Comparison of ENCODE assay signal across 18 mouse cellular contexts in the genomic region with DNA sequence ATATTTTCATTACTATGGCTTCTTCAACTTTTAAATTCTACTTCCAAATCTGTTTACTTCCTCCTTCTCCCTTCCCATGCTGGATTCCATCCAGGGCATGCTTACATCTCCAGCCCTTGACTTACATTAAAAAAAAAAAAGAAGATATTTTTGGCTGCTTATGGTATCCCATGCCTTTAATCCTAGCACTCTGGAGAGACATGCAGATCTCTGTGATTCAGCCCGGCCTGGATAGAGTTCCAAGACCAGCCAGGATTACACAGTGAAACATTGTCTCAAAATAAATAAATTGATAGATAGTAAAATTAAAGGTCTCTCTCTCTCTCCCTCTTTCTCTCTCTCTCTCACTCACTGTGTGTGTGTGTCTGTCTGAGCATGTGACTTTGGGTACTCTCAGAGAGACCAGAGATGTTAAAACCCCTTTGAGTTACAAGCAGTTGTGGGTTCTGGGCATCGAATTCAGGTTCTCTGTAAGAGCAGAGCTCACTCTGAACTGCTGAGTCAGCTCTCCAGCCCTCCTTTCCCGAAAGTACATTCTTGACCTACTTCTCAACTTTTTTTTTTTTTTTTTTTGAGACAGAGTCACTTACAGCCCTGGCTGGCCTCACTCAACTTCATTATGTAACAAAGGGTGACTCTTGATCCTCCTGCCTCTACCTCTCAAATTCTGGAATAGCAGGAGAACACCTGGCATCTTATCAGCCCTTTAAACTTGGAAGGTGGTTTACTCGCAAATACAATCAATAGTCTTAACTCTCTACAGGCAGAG. TPM values are rescaled to one million over a fixed set of nuclear protein-coding genes. Genes with fewer than 3 reads are reported as not detected.
DNase-seq lines count a peak whose midpoint lies in the region; ATAC-seq and TF ChIP-seq lines count a peak whose summit lies in the region.
"Had no signal": no experiment of that assay in that cellular context is flagged by ENCODE, and none has a peak within 500 bp of the region (broad histone marks: within the 10 kb centered on the region; RNA-seq: fewer than 3 reads in every experiment).

No protein-coding gene starts in this region.

- H3K36me3 ChIP-seq in lung, embryonic 14.5 days (ENCODE audit: insufficient read depth), result no peaks in the 10 kb centered on the region
- no peaks in the 10 kb centered on the region for H3K36me3 ChIP-seq in midbrain, embryonic 10.5 days
- H3K36me3 ChIP-seq: G1E; midbrain, embryonic 12.5 days had no signal

- WGBS in lung, embryonic 14.5 days, result 32% methylated on average over 4 of the region's 4 CpGs
- WGBS in midbrain, embryonic 10.5 days, result 78% methylated on average over 4 of the region's 4 CpGs

- no peak overlapping the region for H3K9ac ChIP-seq in lung, embryonic 14.5 days
- H3K9ac ChIP-seq: liver, embryonic 14.5 days; midbrain, embryonic 12.5 days had no signal

- no peaks in the 10 kb centered on the region for H3K27me3 ChIP-seq in lung, embryonic 14.5 days (ENCODE audit: insufficient read depth, low read length)
- no peaks in the 10 kb centered on the region for H3K27me3 ChIP-seq in midbrain, embryonic 10.5 days (ENCODE audit: low read depth, poor library complexity, severe bottlenecking)
- H3K27me3 ChIP-seq: midbrain, embryonic 12.5 days had no signal

- no peak overlapping the region for H3K27ac ChIP-seq in lung, embryonic 14.5 days (ENCODE audit: low read depth)
- H3K27ac ChIP-seq in midbrain, embryonic 10.5 days (replicated peaks), result no peak overlapping the region
- H3K27ac ChIP-seq: liver, embryonic 14.5 days; midbrain, embryonic 12.5 days had no signal

- no peaks in the 10 kb centered on the region for H3K4me1 ChIP-seq in lung, embryonic 14.5 days (ENCODE audit: insufficient read depth)
- H3K4me1 ChIP-seq in midbrain, embryonic 10.5 days, result no peaks in the 10 kb centered on the region
- H3K4me1 ChIP-seq: midbrain, embryonic 12.5 days had no signal

- no peak for ATAC-seq in lung, embryonic 14.5 days (ENCODE audit: insufficient read depth)
- ATAC-seq: activated CD4-positive, CD25-positive, alpha-beta regulatory T cell, adult 4 months had no signal

- H3K4me3 ChIP-seq in lung, embryonic 14.5 days (ENCODE audit: low read depth, low read length), result no peak overlapping the region
- H3K4me3 ChIP-seq in midbrain, embryonic 10.5 days, result no peak overlapping the region
- H3K4me3 ChIP-seq: midbrain, embryonic 12.5 days had no signal

- H3K9me3 ChIP-seq in lung, embryonic 14.5 days (ENCODE audit: low read depth, low read length), result no peaks in the 10 kb centered on the region
- H3K9me3 ChIP-seq in midbrain, embryonic 10.5 days (replicated peaks), result no peaks in the 10 kb centered on the region
- H3K9me3 ChIP-seq: G1E; midbrain, embryonic 12.5 days had no signal

- intact Hi-C loops in gastrocnemius, postnatal 14 days (cut with DNase I; ENCODE audit: low total_unique reads), result no loop called here

- TF ChIP-seq CTCF in lung, embryonic 14.5 days (IDR thresholded peaks at IDR 0.05; ENCODE audit: low read depth), result no peak

- peak; percentile 8 for DNase-seq in gastrocnemius, postnatal 14 days
- no peak for DNase-seq in gastrocnemius, postnatal 10 days
- peak; percentile 2 for DNase-seq in retina, embryonic 14.5 days (ENCODE audit: low spot score)
- DNase-seq in retina, postnatal 1 day, result no peak
- peak; percentile 49 for DNase-seq in lung, embryonic 14.5 days
- no peak for DNase-seq in testis, postnatal 14 days (ENCODE audit: low spot score)
- no peak for DNase-seq in embryo, embryonic 9.5 days (ENCODE audit: extremely low spot score)
- no peak for DNase-seq in midbrain, embryonic 10.5 days (ENCODE audit: low spot score)
- DNase-seq: heart, adult 18-20 months; heart, postnatal 10 days; left cerebral cortex, postnatal 4 days; thymus, adult 18-20 months had no signal

- H3K4me2 ChIP-seq in lung, embryonic 14.5 days, result no peak overlapping the region
- H3K4me2 ChIP-seq: midbrain, embryonic 12.5 days had no signal

RNA-seq across cellular contexts. Expression of a gene that starts 46.6 kb away (rescaled TPM):
- 10 to 100 TPM in 1 of 2 experiments, 1 to 10 TPM in 1; 9.9 to 10.4 TPM for total RNA-seq in gastrocnemius, postnatal 14 days (2021)
- 10 to 100 TPM; 15.2 to 15.4 TPM for total RNA-seq in gastrocnemius, postnatal 10 days (2021)
- polyA plus RNA-seq in lung, embryonic 14.5 days (2014; fragmentation: Nextera tagmentation; extraction: Ambion mirVana), result 126 and 127 TPM in 2 replicates
- 133 and 150 TPM in 2 replicates for polyA plus RNA-seq in midbrain, embryonic 10.5 days (2016; fragmentation: Nextera tagmentation; extraction: Ambion mirVana)

RNA-seq across cellular contexts. Expression of a gene that starts 48.4 kb away (rescaled TPM):
- under 1 TPM in 1 of 2 experiments, not detected in 1; 0.33 TPM for total RNA-seq in gastrocnemius, postnatal 14 days (2021)
- total RNA-seq in gastrocnemius, postnatal 10 days (2021), result under 1 TPM; 0.21 to 0.56 TPM
- 2.5 and 3.8 TPM in 2 replicates for polyA plus RNA-seq in lung, embryonic 14.5 days (2014; fragmentation: Nextera tagmentation; extraction: Ambion mirVana)
- 9.0 and 9.1 TPM in 2 replicates for polyA plus RNA-seq in midbrain, embryonic 10.5 days (2016; fragmentation: Nextera tagmentation; extraction: Ambion mirVana)
- polyA plus RNA-seq: G1E had no signal

RNA-seq across cellular contexts. Expression of a gene that starts 55.3 kb away (rescaled TPM):
- total RNA-seq in gastrocnemius, postnatal 14 days (2021), result 1 to 10 TPM; 4.1 to 4.8 TPM
- 1 to 10 TPM; 3.8 to 5.5 TPM for total RNA-seq in gastrocnemius, postnatal 10 days (2021)
- polyA plus RNA-seq in lung, embryonic 14.5 days (2014; fragmentation: Nextera tagmentation; extraction: Ambion mirVana), result 34.7 and 38.3 TPM in 2 replicates
- polyA plus RNA-seq in midbrain, embryonic 10.5 days (2016; fragmentation: Nextera tagmentation; extraction: Ambion mirVana), result 24.0 and 27.5 TPM in 2 replicates

RNA-seq across cellular contexts. Expression of a gene that starts 55.7 kb away (rescaled TPM):
- under 1 TPM in 1 of 2 experiments, not detected in 1; 0.20 TPM for total RNA-seq in gastrocnemius, postnatal 14 days (2021)
- total RNA-seq in gastrocnemius, postnatal 10 days (2021), result not detected
- 0.16 and 0.20 TPM in 2 replicates for polyA plus RNA-seq in lung, embryonic 14.5 days (2014; fragmentation: Nextera tagmentation; extraction: Ambion mirVana)
- polyA plus RNA-seq in midbrain, embryonic 10.5 days (2016; fragmentation: Nextera tagmentation; extraction: Ambion mirVana), result 0.35 TPM in 1 of 2 replicates, not detected in the other
- total RNA-seq: heart, adult 18-20 months; heart, postnatal 10 days; layer of hippocampus, postnatal 10 days had no signal
- polyA plus RNA-seq: activated CD4-positive, CD25-positive, alpha-beta regulatory T cell, adult 4 months; neural tube, embryonic 11.5 days had no signal

Comparison
In these comparisons a context has a peak if more than half of its experiments do, and no peak if none do; other contexts are left out.
1. DNase-seq: peak in gastrocnemius, postnatal 14 days (single experiment), retina, embryonic 14.5 days (single experiment) and lung, embryonic 14.5 days (single experiment); none in gastrocnemius, postnatal 10 days (single experiment), retina, postnatal 1 day (single experiment), testis, postnatal 14 days (single experiment), embryo, embryonic 9.5 days (single experiment) and midbrain, embryonic 10.5 days (single experiment).